Mouse (Mus musculus): Measurements from ENCODE around the gene Ift172.

Ift172 gene

DNA sequence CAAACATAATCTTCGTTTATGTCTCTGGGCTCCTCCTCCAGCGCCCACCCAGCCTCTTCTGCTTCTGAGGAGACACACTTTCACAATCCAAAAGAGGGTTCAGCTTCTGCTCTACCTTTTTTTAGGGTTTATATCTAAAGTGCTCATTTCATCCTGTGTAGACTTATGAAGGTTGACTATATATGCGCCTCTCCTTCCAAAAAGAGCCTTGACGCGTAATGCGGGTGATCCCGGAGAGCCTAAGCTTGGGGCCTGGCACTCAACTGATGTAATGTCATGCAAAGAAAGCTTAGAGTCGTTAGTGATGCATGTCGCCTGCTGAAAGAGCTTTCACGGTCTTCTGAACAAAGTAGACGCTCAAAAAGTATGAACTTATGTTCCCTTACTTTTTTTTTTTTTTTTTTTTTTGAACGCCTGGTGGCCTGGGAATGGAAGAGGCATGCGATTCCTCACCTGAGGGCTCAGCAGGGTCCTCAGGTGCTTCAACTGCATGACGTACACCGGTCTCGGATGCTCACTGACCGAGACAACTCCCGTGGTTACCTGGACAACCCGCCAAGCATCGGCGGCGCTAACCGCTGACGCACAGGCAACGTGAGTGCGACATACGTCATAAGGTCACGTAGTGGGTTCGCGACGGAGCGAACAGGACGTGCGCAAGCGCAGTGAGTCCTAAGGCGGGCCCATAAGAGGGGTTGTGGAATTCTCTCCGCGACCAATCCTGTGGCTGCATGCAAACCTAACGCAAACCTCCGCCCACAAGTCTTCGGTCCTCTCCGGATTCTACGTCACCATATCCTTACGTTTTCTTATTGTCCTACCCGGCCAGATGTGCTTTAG, at the start of gene Ift172:
Gene Ift172, minus strand, starts transcription at position 596 of the 840 bp plus-strand sequence.
- peak; percentile 87 for DNase-seq (ENCODE audit: low spot score)

DNA sequence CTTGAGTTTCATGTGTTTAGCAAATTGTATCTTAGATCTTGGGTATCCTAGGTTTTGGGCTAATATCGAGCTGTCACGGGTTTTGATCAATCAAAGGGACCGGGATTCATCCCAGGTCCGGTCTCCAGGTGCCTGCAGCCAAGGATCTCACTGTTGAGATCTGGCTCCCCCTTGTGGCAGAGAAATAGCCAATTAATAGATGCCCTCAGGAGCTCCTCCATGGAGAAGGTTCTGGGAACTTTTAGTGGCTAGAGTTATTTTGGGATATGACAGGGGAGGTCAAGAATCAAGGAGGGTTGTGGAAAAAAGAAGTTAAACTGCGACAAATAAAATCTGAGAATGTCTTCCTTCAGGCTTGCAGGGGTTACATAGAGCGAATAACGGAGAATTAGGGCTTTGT, 37.3 kb upstream of the Ift172 start:
- DNase-seq (ENCODE audit: low spot score): peak; percentile 61

DNA sequence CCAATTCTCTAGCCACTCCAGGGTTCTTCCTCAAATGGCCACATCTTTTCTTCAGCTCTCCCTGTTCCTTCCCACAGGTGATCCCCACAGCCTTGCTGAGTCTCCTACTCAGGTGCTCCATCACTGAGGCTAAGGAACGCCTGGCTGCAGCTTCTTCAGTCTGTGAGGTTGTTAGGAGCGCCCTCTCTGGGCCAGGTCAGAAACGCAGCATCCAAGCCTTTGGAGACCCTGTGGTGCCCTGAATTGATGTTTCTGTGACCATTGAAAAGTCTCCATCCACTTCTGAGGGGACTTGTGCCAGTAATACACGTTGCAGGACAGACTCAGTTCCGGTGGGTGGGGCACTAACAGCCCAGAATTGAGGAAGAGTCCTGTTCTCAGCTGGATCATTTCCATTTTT, 35.9 kb upstream of the Ift172 start:
- DNase-seq (ENCODE audit: low spot score): no peak

DNA sequence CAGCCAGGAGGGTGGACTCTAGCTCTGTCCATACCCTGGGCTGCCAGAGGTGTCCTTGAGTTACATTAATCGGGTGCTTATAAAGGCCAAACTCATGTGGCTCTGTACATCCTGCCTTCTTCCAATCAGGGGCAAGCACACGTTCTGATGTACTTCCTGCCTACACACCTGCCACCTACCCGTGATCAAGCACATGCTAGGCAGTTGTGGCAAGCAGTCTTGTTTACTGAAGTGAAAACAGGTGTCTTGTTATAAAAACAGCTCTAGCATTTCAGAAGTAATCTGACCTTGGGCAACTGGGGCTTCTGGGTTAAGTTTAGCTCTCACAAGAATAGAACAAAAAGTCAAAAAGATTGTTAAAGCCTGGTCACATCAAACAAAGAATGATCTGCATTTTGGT, 33.2 kb upstream of the Ift172 start:
- DNase-seq (ENCODE audit: low spot score): no peak

DNA sequence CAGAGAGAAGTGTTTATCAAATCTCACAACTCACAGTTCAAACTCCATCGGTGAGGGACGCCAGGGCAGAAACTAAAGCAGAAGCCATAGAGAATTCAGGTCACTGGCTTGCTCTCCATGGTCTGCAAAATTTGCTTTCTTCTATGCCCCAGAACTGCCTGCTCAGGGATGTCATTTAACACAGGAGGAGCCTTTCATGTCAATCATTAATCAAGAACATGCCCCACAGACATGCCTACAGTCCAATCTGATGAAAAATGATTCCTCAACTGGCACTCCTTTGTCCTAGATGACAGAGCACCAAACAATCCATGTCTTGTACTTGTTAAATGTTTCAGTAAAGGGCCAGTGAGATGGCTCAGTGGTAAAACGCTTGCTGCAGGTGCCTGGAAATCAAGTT, 31.9 kb upstream of the Ift172 start:
- no peak for DNase-seq (ENCODE audit: low spot score)

DNA sequence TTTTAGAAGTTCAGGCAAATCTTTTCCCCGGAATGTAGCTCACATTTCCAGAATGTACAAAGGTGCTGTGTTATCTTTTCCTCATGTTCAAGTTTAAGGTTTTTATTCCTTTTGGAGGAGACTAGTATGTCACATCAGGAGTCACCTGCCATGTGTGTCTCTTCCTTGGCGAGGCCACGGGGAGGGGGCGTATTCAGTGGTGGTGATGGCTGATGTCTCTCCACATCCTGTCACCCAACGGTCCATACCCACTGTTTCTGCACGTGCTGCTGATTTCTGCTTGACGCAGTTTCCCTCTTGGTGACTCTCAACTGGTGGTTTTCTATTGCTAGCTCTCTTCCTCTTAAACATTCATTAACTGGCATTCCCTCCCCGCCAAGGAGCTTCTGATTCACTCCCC, 21.9 kb upstream of the Ift172 start:
- DNase-seq (ENCODE audit: low spot score): no peak

DNA sequence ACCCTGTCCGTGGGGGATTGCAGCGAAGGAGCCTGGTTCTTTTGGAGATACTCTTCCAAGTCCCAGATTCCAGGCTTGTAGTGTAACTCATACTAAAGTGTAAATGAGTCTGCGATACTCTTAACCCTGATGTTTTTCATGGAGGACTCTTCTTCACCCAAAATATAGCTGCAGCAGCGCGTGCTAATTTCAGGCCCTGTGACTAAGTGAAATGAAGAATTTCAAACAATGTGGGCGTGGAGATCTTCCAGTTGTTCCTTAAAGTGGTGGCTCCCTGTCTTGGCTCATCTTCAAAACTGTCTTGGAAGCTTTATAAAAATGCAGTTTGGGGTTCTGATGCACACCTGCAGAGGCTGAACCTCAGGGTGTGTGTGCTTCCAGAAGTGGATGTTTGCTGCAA, 12.2 kb upstream of the Ift172 start:
- no peak for DNase-seq (ENCODE audit: low spot score)

DNA sequence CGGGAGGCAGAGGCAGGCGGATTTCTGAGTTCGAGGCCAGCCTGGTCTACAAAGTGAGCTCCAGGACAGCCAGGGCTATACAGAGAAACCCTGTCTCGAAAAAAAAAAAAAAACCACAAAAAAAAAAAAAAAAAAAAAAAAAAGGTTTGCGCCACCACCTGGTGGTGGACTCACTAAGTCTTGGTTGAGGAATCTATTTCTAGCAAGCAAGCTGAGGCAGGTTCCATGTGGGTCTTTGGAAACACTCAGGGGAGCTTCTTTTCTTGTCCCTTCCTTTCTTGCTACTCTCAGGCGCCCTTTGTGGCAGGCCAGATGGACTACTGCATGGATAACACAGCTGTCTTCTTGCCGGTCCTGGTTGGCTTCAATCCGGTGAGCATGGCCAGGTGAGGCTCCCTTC, 10.9 kb upstream of the Ift172 start:
- no peak for DNase-seq (ENCODE audit: low spot score)

DNA sequence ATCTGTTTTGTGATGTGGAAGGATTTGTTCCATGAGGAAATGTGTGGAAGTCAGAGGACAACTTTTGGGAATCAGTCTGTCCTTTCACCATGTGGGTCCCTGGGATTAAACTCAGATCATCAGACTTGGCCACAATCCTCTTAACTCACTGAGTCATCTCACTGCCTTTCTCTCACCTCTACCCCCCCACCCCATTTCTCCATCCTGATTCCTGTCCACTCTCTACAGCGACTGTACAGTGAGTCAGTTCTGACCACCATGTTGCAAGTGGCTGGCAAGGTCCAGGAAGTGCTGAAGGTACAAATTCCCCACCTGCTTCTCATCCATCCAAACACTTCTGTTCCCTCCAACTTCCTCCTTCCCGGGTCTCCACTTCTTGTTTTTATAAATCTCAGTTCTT, 7.6 kb upstream of the Ift172 start:
- DNase-seq (ENCODE audit: low spot score): no peak

DNA sequence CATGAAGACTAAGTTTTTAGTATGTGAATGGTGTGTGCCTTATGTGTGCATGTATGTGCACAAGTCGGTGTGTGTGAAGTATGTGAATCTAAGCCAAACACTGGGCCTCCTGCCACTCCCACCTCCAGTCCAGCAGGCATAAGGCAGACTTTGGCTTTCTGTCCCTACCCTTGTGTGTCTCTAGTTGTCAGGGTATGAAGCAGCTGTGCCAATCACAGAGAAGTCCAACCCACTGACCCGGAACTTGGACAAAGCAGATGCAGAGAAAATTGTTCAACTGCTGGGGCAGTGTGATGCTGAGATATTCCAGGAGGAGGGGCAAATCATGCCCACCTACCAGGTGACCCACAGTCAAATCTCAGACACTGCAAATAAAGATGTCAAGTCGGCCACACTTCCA, 7.1 kb upstream of the Ift172 start:
- no peak for DNase-seq (ENCODE audit: low spot score)

DNA sequence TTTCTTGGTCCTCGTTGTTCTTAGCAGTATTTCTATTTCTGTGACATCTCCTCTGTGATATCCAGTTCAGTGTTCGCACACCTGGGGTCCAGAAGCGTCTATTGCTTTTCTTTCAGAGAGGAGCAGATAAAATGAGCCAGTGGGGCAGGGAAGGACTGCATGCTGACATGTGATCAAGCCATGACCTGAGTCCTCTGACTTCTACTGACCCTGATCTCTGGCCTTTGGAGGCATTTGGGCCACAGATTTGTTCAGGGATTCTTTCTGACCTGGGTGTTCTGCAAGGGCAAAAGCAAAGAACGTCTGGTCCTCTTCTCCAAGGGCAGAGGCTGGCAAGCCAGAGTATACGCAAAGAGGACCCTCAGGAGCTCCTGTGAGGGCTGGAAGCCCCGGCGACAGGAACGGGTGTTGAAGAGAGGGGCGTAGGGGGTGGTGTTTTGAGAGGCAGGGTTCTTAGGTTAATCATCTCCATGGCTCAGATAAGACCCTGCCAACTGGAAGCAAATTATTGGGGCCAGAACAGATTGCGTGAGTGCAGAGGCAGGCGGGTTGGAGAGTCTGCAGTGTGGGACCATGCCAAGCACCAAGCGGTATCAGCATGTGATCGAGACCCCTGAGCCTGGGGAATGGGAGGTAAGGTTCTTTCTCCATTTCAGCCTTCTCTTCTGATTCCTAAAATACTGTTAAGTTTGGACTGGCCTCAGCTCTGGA, 6.3 kb upstream of the Ift172 start, which contains the start of gene Gckr:
Gene Gckr, plus strand, starts transcription at position 397 of the 711 bp plus-strand sequence.
- no peak for DNase-seq (ENCODE audit: low spot score)

DNA sequence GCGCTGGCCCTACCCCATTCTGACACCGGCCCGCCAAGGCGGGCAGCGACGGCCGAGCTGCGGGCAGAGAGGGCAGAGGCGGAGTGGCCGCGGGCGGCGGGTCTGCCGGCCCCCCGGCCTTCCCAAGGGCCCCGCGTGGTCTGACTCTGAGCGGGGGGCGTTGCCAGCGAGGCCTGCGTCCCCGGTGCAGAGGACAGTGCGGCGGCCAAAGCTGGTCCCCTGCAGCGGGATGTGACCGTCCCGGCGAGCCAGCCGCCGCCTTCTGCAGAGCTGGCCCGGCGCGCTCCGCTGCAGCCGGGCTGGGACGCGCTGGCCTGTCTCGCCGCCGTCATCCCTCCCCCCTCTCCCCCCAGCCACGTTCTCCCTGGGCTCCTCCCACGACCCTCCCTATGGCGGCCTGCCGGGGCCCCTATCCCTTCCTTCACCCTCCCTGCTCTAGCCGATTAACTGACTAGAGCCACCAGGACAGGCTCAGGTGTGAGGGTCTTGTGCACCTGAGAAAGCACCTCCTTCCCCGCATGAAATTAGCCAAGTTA, 4.8 kb upstream of the Ift172 start, which contains the start of gene Fndc4:
Gene Fndc4, minus strand, starts transcription at position 475 of the 536 bp plus-strand sequence.
- DNase-seq (ENCODE audit: low spot score): peak; percentile 13

DNA sequence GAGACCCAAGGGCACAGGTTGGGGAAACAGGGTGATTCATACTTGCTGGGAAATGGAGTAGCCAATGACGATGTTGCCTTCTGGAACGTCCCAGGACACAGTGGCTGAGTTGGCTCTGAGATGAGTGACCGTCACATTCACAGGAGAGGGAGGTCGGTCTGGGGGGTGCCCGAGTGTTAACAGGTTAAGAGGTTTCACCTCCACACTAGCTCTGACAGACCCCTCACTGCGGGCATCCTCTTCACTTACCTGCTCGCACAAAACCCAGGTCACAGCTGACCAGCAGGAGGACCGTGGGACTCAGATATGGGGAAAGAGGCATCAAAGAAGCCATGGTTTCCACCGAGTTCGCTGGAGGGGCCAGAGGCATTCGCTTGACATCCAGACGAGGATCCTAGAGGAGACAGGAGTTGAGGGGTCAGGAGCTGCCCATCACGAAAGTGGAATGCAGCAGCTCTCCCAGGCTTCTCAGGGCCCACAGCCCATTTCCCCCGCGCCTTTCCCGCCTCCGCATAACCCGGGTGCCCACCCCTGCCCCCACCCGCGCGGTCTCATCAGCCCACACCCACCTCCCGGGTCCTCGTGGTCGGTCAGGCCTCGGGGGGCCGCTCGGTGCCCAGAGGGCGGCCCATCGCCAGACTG, 4.2 kb upstream of the Ift172 start:
- DNase-seq (ENCODE audit: low spot score): no peak

DNA sequence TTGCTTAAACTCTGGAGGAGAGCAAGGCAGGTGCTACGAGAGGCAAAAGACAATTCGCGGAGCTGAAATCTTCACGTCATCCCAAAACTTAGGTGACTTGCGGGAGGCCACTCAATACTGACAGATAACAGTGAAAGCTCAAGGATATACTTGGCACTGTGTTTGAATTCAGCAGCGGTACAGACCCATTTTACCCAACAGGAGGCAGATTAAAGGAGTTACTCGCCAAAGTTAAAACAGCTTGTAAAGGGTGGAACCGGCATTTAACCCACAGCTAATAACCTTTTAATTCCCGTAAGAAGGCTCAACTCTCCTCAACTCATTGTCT, 409 bp upstream of the Ift172 start:
- no peak for DNase-seq (ENCODE audit: low spot score)

DNA sequence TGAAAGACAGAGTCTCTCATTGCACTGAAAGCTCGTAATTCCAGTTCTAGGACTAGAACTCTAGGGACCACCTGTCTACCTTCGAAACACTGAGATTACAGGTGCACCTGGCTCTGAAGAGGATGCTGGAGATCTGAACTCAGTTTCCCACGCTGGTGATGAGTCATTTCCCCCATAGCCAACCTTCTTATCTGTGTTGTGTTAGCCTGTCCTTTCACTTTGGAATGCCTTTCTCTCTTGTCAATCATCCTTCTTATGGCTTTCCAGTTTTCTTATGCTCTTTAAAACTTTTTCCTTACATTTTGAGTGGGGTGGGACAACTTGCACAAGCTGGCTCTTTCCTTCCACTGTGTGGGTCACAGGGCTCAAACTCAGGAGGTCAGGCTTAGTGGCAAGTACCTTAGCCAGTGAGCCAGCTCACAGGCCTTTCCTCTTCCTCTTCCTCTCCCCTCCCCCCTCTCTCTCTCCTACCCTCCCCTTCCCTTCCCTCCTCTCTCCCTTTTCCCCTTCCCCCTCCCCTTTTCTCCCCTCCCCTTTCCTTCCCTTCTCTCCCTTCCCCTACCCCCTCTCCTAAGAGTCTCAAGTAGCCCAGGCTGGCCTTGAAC, 1.2 kb downstream of the Ift172 start:
- no peak for DNase-seq (ENCODE audit: low spot score)

DNA sequence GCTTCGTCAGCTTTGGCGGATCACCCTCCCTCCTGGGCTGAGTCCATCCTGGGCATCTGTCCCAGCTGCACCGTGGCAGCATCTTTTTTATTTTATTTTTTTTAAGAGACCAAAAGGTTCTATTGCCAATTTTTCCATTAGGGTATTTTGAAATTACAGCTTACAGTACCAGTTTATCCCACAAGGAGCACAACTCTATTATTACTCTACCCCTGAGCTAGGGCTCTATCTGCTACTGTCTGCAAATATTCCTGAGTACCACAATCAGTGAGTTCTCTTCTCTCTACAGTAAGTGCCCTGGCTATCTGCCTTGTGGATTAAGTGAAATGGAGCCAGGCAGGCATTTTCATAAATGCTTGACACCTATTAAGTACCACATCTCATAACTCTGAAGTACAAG, 2.3 kb downstream of the Ift172 start:
- no peak for DNase-seq (ENCODE audit: low spot score)

DNA sequence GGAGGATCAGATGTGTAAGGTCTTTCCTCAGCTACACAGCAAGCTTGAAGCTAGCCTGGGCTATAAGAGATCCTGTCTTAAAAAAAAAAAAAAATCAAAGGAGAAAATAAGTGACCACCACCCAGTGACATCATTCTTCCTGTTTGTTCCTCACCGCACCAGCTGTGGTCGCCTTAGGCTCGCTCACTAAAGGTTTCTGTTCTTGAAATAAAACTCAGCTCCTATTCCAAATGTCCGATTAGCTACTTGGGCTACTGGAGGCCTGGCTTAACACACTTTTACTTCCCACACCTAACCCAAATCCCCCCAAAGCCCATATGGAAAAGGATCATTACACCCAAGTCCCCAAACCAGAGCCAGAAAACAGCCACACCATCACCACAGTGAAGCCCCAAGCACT, 2.7 kb downstream of the Ift172 start:
- no peak for DNase-seq (ENCODE audit: low spot score)

DNA sequence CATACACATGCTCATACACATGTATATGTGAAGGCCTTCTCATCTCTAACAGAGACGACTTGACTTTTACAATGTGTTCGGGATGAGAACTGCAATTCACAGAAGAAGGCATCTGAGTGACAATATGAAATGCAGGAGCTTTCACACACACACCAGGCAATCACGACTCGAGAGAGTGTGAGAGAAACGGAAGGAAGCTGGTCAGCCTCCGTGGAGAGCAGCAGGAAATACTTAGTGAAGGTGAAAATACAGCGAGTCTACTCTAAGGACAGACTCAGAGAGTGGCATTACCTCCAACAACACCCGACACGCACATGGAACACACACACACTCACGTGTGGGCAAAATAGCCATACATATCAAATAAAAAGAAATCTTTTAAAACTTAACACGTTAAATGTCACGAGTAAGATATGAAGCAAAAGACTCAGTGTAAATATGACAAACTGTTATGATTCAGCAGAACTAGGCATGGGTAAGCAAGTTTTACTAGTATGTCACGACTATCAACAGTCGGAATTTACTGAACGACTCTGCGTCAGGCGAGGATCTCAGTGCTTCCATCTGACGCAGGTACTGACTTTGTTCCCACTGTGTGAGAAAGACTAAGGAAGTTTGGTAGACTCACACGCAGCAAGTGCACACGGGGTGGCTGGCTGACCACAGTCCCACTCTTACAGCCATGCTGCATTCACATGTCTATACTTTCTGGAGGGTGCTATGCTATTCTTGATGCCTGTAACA, 11.5 kb downstream of the Ift172 start:
- no peak for DNase-seq (ENCODE audit: low spot score)

DNA sequence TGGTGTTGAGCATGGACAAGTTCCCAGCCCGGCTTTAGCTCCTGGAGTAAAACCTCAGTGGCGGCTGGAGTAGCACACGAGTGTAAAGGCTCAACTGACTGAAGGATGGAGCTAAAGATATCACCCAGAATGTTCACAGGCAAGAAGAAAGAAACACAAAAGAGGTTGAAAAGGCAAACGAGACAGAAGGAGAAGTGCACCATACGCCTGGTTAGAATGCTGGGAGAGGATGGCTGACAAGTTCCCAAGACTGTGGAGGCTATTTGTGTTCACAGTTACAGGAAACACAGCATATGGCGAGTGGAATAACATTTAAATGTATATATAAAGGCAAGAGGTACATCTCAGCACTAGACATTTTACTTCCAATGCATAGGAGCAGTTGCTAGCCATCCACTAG, 17.9 kb downstream of the Ift172 start:
- no peak for DNase-seq (ENCODE audit: low spot score)

DNA sequence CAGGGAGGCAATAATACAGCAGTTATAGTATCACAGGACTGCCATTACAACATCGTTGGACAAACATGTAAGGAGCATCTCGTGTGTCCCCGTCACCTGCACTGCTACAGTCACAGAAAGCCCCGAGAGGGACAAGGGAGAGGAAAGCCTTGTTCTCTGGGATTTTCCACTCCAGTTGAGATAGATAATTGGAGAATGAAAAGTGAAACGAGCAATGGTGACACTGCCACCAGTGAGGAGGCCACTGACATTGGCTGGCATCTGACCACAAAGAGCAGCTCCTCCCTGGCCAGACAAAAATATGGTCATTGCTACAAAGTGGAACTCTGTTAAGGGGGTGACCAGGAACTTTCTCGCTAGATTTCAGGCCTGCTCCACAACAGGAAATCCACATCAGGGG, 23.2 kb downstream of the Ift172 start:
- no peak for DNase-seq (ENCODE audit: low spot score)

DNA sequence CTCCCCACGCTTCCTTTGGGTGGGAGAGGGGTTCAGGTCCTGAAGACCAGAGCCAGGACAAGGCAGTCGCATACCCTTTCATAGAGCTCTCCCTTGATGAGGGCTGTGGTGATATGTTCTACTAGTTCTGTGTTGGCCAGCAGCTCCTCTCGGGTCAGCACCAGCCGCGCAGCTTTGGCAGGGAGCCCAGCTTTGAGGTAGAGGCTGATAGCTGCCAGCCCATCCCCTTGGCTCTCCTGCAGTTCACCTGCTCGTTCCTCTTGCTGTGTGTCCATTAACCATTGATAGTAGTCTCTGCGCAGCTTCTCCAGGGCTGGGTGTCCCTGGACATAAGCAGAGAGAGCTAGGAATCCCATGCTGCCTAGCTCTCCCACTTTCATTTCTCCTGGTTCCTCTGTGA, 24.8 kb downstream of the Ift172 start:
- no peak for DNase-seq (ENCODE audit: low spot score)

DNA sequence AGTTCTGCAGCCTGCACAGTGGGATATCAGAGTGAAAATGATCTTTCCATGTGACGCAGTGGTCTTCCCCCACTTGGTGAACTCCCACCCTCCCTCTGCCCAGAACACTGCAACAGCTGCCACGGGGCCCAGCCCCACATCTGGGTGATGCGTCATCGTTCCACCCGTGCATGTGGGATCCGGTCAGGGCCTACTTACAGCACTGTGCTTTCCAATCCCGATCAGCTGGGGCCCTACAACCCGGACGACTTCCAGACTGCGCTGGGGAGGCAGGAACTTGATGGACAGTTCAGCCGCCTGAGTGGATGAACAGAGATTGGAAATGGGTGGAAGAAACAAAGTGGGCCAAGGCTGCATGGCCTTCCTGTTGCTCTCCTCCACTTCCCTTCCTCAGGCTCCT, 33.3 kb downstream of the Ift172 start:
- no peak for DNase-seq (ENCODE audit: low spot score)

All from ovary, postnatal 14 days (tissue).